Mouse (Mus musculus) T-cell, adult 2 months (primary cell): ENCODE measurements around the gene Baiap2.

Experiments
- DNase-seq: peaks from one replicate; pipeline ENCODE4 v3.0.0; 2022; ENCODE audit warnings: low spot score

Gene Baiap2

GRCm38 (mm10) chr11:119978701-119979100, 36.1 kb downstream of the Baiap2 start:
- no peak for DNase-seq

GRCm38 (mm10) chr11:119979596-119980385, 37.2 kb downstream of the Baiap2 start:
- no peak for DNase-seq

GRCm38 (mm10) chr11:119981769-119982168, 39.2 kb downstream of the Baiap2 start:
- DNase-seq, result no peak

- no peak for DNase-seq
Measured at GRCm38 (mm10) chr11:119982236-119982635, 39.7 kb downstream of the Baiap2 start.

- no peak for DNase-seq
Measured at GRCm38 (mm10) chr11:119983151-119983550, 40.6 kb downstream of the Baiap2 start.

- no peak for DNase-seq
Measured at GRCm38 (mm10) chr11:119986751-119987425, 44.3 kb downstream of the Baiap2 start.

GRCm38 (mm10) chr11:119987876-119988275, 45.3 kb downstream of the Baiap2 start:
- DNase-seq, result no peak

GRCm38 (mm10) chr11:119988391-119988790, 45.8 kb downstream of the Baiap2 start:
- DNase-seq, result no peak

- DNase-seq, result no peak
Measured at GRCm38 (mm10) chr11:119989115-119989564, 46.6 kb downstream of the Baiap2 start.

GRCm38 (mm10) chr11:119990658-119991337, 48.2 kb downstream of the Baiap2 start:
- no peak for DNase-seq

GRCm38 (mm10) chr11:119991338-119991678, 48.7 kb downstream of the Baiap2 start:
- DNase-seq, result peak; percentile 81

- no peak for DNase-seq
Measured at GRCm38 (mm10) chr11:119997351-119997750, 54.8 kb downstream of the Baiap2 start.

GRCm38 (mm10) chr11:120002041-120002440, 59.5 kb downstream of the Baiap2 start:
- no peak for DNase-seq

- DNase-seq, result no peak
Measured at GRCm38 (mm10) chr11:120002634-120003220, 60.2 kb downstream of the Baiap2 start.

GRCm38 (mm10) chr11:120005434-120006317, 63.1 kb downstream of the Baiap2 start:
- DNase-seq, result no peak

- no peak for DNase-seq
Measured at GRCm38 (mm10) chr11:120007496-120008080, 65.0 kb downstream of the Baiap2 start.

GRCm38 (mm10) chr11:120008501-120008900, 65.9 kb downstream of the Baiap2 start:
- DNase-seq, result no peak

GRCm38 (mm10) chr11:120008956-120009355, 66.4 kb downstream of the Baiap2 start:
- DNase-seq, result no peak

- DNase-seq, result no peak
Measured at GRCm38 (mm10) chr11:120009937-120010336, 67.4 kb downstream of the Baiap2 start.

- no peak for DNase-seq
Measured at GRCm38 (mm10) chr11:120011114-120011760, 68.7 kb downstream of the Baiap2 start.
